Comparison of ENCODE assay signal across 25 mouse cellular contexts in the genomic region with DNA sequence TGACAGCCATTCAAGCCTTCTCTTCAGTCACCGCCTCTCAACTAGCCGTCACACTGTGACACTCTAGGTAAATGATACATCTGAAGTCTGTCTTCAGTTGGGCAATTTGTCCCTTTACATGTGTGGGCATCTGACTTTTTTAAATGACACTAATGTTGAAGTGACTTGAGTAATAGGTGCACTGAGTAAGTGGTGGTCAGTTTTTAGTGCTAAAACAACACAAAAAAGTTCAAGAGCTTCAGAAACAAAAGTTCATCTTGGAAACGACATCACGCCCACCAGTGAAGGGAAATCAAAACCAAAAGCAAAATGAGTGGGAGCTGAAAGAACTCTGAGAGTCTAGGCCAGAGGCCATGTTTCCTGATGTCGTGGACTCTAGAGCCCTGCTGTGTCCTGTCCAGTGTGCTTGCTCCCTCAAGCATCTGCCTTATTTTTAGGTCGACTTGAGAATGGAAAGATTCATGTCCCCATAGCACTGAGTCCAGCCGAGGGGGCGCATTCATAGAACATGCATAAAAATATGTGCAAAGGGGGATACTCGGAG. TPM values are rescaled to one million over a fixed set of nuclear protein-coding genes. Genes with fewer than 3 reads are reported as not detected.
DNase-seq lines count a peak whose midpoint lies in the region; ATAC-seq and TF ChIP-seq lines count a peak whose summit lies in the region.
"Had no signal": no experiment of that assay in that cellular context is flagged by ENCODE, and none has a peak within 500 bp of the region (broad histone marks: within the 10 kb centered on the region; RNA-seq: fewer than 3 reads in every experiment).

No protein-coding gene starts in this region.

- no peaks in the 10 kb centered on the region for H3K79me2 ChIP-seq in liver, adult 2 months (ENCODE audit: control insufficient read depth, insufficient read depth, low read length)

- no peak for TF ChIP-seq POLR2A in liver, adult 2 months (IDR thresholded peaks at IDR 0.05; ENCODE audit: extremely low read depth, insufficient read depth, low read length)

- no peak for ATAC-seq in heart, embryonic 13.5 days (ENCODE audit: extremely low read depth, insufficient number of reproducible peaks, low FRiP score, low TSS enrichment)
- no peak for ATAC-seq in liver, embryonic 11.5 days (replicated peaks; ENCODE audit: low FRiP score)
- ATAC-seq: intestine, postnatal 0 days; liver, embryonic 12.5 days had no signal

- no peaks in the 10 kb centered on the region for H3K27me3 ChIP-seq in heart, embryonic 13.5 days (replicated peaks)
- no peaks in the 10 kb centered on the region for H3K27me3 ChIP-seq in liver, adult 2 months (ENCODE audit: control insufficient read depth, insufficient read depth, low read length)
- no peaks in the 10 kb centered on the region for H3K27me3 ChIP-seq in liver, embryonic 11.5 days (replicated peaks; ENCODE audit: control insufficient read depth, insufficient read depth, low read length)
- H3K27me3 ChIP-seq: CH12.LX; forebrain, embryonic 12.5 days; heart, embryonic 15.5 days; hindbrain, embryonic 15.5 days; liver, embryonic 12.5 days; stomach, embryonic 15.5 days had no signal

- DNase-seq in gastrocnemius, adult 2 months = no peak
- DNase-seq in gastrocnemius, postnatal 10 days = no peak
- no peak for DNase-seq in heart, postnatal 36 days
- DNase-seq in liver, adult 2 months (ENCODE audit: extremely low read depth, low read depth, low spot score) = no peak
- DNase-seq in liver, embryonic 11.5 days (ENCODE audit: low spot score) = no peak
- DNase-seq in induced T-regulatory cell, adult 2 months (ENCODE audit: low read depth) = peak; percentile 65
- no peak for DNase-seq in urinary bladder, adult 2 months (ENCODE audit: low spot score)
- DNase-seq: cerebellum, adult 9-10 months; gastrocnemius, postnatal 14 days; lung, adult 2 months; lung, postnatal 4 days; right cerebral cortex, postnatal 25 days; thymus, adult 18-20 months; thymus, postnatal 4 days had no signal

- H3K27ac ChIP-seq in gastrocnemius, adult 2 months = peak overlapping the region; percentile 67
- H3K27ac ChIP-seq in heart, embryonic 13.5 days (replicated peaks) = 0 out of 2 replicates have a peak overlapping the region, but pooled peaks have one; percentile 26
- peak overlapping the region; percentile 13; the same call in 1 of the 2 replicates for H3K27ac ChIP-seq in liver, adult 2 months (replicated peaks; ENCODE audit: insufficient read depth, low read depth, low read length)
- no peak overlapping the region for H3K27ac ChIP-seq in liver, embryonic 11.5 days (ENCODE audit: low read depth, low read length)
- H3K27ac ChIP-seq: forebrain, embryonic 12.5 days; hindbrain, embryonic 15.5 days; limb, embryonic 10.5 days; liver, embryonic 12.5 days; stomach, embryonic 15.5 days had no signal

- intact Hi-C loops in gastrocnemius, adult 2 months (cut with DNase I) = loop anchor here (5.0 to 10.0 kb wide), 4 partner anchors 59 to 264 kb away; no protein-coding TSS in a partner anchor
- intact Hi-C loops in heart, postnatal 36 days (cut with DNase I) = no loop called here

- no peak overlapping the region for H3K9ac ChIP-seq in heart, embryonic 13.5 days
- H3K9ac ChIP-seq in liver, adult 2 months (ENCODE audit: low read depth, low read length) = no peak overlapping the region
- H3K9ac ChIP-seq in liver, embryonic 11.5 days (ENCODE audit: low read depth, low read length) = no peak overlapping the region
- H3K9ac ChIP-seq: forebrain, embryonic 12.5 days; heart, embryonic 15.5 days; hindbrain, embryonic 15.5 days; liver, embryonic 12.5 days; stomach, embryonic 15.5 days had no signal

- WGBS in heart, embryonic 13.5 days = 78% methylated on average over 9 of the region's 9 CpGs
- 65% methylated on average over 9 of the region's 9 CpGs for WGBS in liver, adult 2 months
- WGBS in liver, embryonic 11.5 days = 81% methylated on average over 9 of the region's 9 CpGs

- peaks cover 63% of the 10 kb centered on the region for H3K36me3 ChIP-seq in heart, embryonic 13.5 days
- peaks cover 41% of the 10 kb centered on the region for H3K36me3 ChIP-seq in liver, adult 2 months (ENCODE audit: control insufficient read depth, insufficient read depth, low read length)
- H3K36me3 ChIP-seq in liver, embryonic 11.5 days (ENCODE audit: control insufficient read depth, insufficient read depth, low read length) = 0 out of 2 replicates have a peak, but pooled peaks cover 2% of the 10 kb centered on the region
- H3K36me3 ChIP-seq: hindbrain, embryonic 15.5 days had no signal

- no peak overlapping the region for H3K4me3 ChIP-seq in gastrocnemius, adult 2 months
- H3K4me3 ChIP-seq in heart, embryonic 13.5 days = no peak overlapping the region
- no peak overlapping the region for H3K4me3 ChIP-seq in liver, adult 2 months (ENCODE audit: insufficient read depth, low read depth, low read length)
- H3K4me3 ChIP-seq in liver, embryonic 11.5 days (ENCODE audit: low read depth, low read length) = no peak overlapping the region
- H3K4me3 ChIP-seq: forebrain, embryonic 12.5 days; heart, embryonic 15.5 days; hindbrain, embryonic 15.5 days; limb, embryonic 10.5 days; liver, embryonic 12.5 days; stomach, embryonic 15.5 days had no signal

- no peaks in the 10 kb centered on the region for H3K9me3 ChIP-seq in heart, embryonic 13.5 days
- H3K9me3 ChIP-seq in liver, embryonic 11.5 days (ENCODE audit: control insufficient read depth, low read length) = no peaks in the 10 kb centered on the region
- H3K9me3 ChIP-seq: forebrain, embryonic 12.5 days; heart, embryonic 15.5 days; hindbrain, embryonic 15.5 days; limb, embryonic 10.5 days; liver, embryonic 12.5 days; stomach, embryonic 15.5 days had no signal

- H3K4me2 ChIP-seq in heart, embryonic 13.5 days = no peak overlapping the region
- no peak overlapping the region for H3K4me2 ChIP-seq in liver, embryonic 11.5 days
- H3K4me2 ChIP-seq: forebrain, embryonic 12.5 days; heart, embryonic 15.5 days; hindbrain, embryonic 15.5 days; liver, embryonic 12.5 days; stomach, embryonic 15.5 days had no signal

- TF ChIP-seq CTCF in gastrocnemius, adult 2 months (IDR thresholded peaks at IDR 0.05) = no peak
- no peak for TF ChIP-seq CTCF in liver, adult 2 months (IDR thresholded peaks at IDR 0.05; ENCODE audit: low read depth, low read length)

- peaks cover 14% of the 10 kb centered on the region for H3K4me1 ChIP-seq in heart, embryonic 13.5 days
- H3K4me1 ChIP-seq in liver, adult 2 months (ENCODE audit: control insufficient read depth, insufficient read depth, low read length) = peaks cover 2% of the 10 kb centered on the region
- no peaks in the 10 kb centered on the region for H3K4me1 ChIP-seq in liver, embryonic 11.5 days (replicated peaks; ENCODE audit: control insufficient read depth, insufficient read depth, low read length)
- H3K4me1 ChIP-seq: forebrain, embryonic 12.5 days; hindbrain, embryonic 15.5 days; liver, embryonic 12.5 days; stomach, embryonic 15.5 days had no signal

RNA-seq across cellular contexts. Expression of a gene that starts 16.0 kb away (rescaled TPM):
- 10 to 100 TPM; 11.4 to 13.6 TPM for total RNA-seq in gastrocnemius, adult 2 months (2021)
- total RNA-seq in gastrocnemius, postnatal 10 days (2021) = 10 to 100 TPM; 10.3 to 10.7 TPM
- polyA plus RNA-seq in heart, embryonic 13.5 days (2015; fragmentation: Nextera tagmentation; extraction: Ambion mirVana) = 27.6 and 29.3 TPM in 2 replicates
- total RNA-seq in heart, postnatal 36 days (2021) = 10 to 100 TPM; 15.2 to 17.9 TPM
- 4.6 and 7.2 TPM in 2 replicates for total RNA-seq in liver, adult 2 months (2014; rRNA removed)
- polyA plus RNA-seq in liver, adult 2 months (2012; rRNA removed) = 2.5 and 5.1 TPM in 2 replicates
- polyA plus RNA-seq in liver, embryonic 11.5 days (2014; fragmentation: Nextera tagmentation; extraction: Ambion mirVana) = 28.3 and 30.7 TPM in 2 replicates
- 19.8 and 22.0 TPM in 2 replicates for polyA plus RNA-seq in urinary bladder, adult 2 months (2012; rRNA removed)

RNA-seq across cellular contexts. Expression of a gene that starts 34.4 kb away (rescaled TPM):
- 1 to 10 TPM in 1 of 2 experiments, under 1 TPM in 1; 0.26 to 1.2 TPM for total RNA-seq in gastrocnemius, adult 2 months (2021)
- under 1 TPM; 0.70 to 0.90 TPM for total RNA-seq in gastrocnemius, postnatal 10 days (2021)
- polyA plus RNA-seq in heart, embryonic 13.5 days (2015; fragmentation: Nextera tagmentation; extraction: Ambion mirVana) = 6.6 and 6.7 TPM in 2 replicates
- total RNA-seq in heart, postnatal 36 days (2021) = under 1 TPM; 0.43 to 0.64 TPM
- 0.54 and 0.55 TPM in 2 replicates for total RNA-seq in liver, adult 2 months (2014; rRNA removed)
- 0.09 and 0.43 TPM in 2 replicates for polyA plus RNA-seq in liver, adult 2 months (2012; rRNA removed)
- 4.1 and 5.4 TPM in 2 replicates for polyA plus RNA-seq in liver, embryonic 11.5 days (2014; fragmentation: Nextera tagmentation; extraction: Ambion mirVana)
- 1.4 and 2.0 TPM in 2 replicates for polyA plus RNA-seq in urinary bladder, adult 2 months (2012; rRNA removed)
- total RNA-seq: common myeloid progenitor, adult 5-6 weeks; MEL had no signal
